ENCODE assay signal across 25 mouse cellular contexts in the genomic region with DNA sequence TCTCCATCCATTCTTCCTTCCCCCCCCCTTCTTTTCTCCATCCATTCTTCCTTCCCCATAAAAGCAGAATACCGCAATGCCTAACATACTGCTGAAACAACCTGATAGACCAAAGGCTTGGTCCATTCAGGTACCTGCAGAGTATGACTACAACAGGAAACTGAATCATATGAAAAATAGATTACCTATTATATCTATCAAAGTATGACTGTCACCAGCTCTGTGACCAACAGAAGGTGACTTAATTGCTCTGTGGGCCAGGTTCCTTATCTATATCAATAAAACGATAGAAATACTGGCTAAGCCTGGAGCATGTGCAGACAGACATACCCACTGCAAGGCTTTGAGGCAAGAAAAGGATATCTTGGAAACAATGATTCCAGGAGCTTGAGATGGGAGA. TPM values are rescaled to one million over a fixed set of nuclear protein-coding genes. Genes with fewer than 3 reads are reported as not detected.
DNase-seq lines count a peak whose midpoint lies in the region; ATAC-seq and TF ChIP-seq lines count a peak whose summit lies in the region.
"Had no signal": no experiment of that assay in that cellular context is flagged by ENCODE, and none has a peak within 500 bp of the region (broad histone marks: within the 10 kb centered on the region; RNA-seq: fewer than 3 reads in every experiment).

No protein-coding gene starts in this region.

- peak; percentile 12; the same call in 1 of the 2 replicates for ATAC-seq in forebrain, postnatal 0 days
- no peak for ATAC-seq in forebrain, embryonic 15.5 days (replicated peaks)
- peak; percentile 78 for ATAC-seq in intestine, embryonic 14.5 days (replicated peaks; ENCODE audit: low FRiP score, low TSS enrichment, low read depth)
- ATAC-seq in intestine, embryonic 16.5 days, result peak; percentile 96
- no peak for ATAC-seq in hindbrain, embryonic 11.5 days (ENCODE audit: low FRiP score)
- ATAC-seq: activated CD4-positive, CD25-positive, alpha-beta regulatory T cell, adult 4 months; CD4-positive, CD25-positive, alpha-beta regulatory T cell, adult 4 months; forebrain, embryonic 14.5 days; Patski had no signal

- no peak overlapping the region for H3K27ac ChIP-seq in forebrain, postnatal 0 days (ENCODE audit: low read depth, low read length)
- H3K27ac ChIP-seq in forebrain, embryonic 15.5 days (replicated peaks), result no peak overlapping the region
- no peak overlapping the region for H3K27ac ChIP-seq in intestine, embryonic 14.5 days (ENCODE audit: low read depth)
- H3K27ac ChIP-seq in intestine, embryonic 16.5 days (ENCODE audit: low read length), result 0 out of 2 replicates have a peak overlapping the region, but pooled peaks have one; percentile 19
- H3K27ac ChIP-seq in hindbrain, embryonic 11.5 days (ENCODE audit: low read depth, low read length), result no peak overlapping the region
- H3K27ac ChIP-seq: embryonic facial prominence, embryonic 13.5 days; embryonic facial prominence, embryonic 15.5 days; forebrain, embryonic 10.5 days; forebrain, embryonic 12.5 days had no signal

- H3K36me3 ChIP-seq in forebrain, postnatal 0 days (ENCODE audit: insufficient read depth), result no peaks in the 10 kb centered on the region
- H3K36me3 ChIP-seq in forebrain, embryonic 15.5 days, result no peaks in the 10 kb centered on the region
- no peaks in the 10 kb centered on the region for H3K36me3 ChIP-seq in intestine, embryonic 14.5 days (ENCODE audit: control insufficient read depth, insufficient read depth, low read length)
- no peaks in the 10 kb centered on the region for H3K36me3 ChIP-seq in intestine, embryonic 16.5 days (ENCODE audit: control insufficient read depth, insufficient read depth, low read length)
- no peaks in the 10 kb centered on the region for H3K36me3 ChIP-seq in hindbrain, embryonic 11.5 days (ENCODE audit: control insufficient read depth, insufficient read depth, low read length)
- H3K36me3 ChIP-seq: embryonic facial prominence, embryonic 13.5 days; embryonic facial prominence, embryonic 15.5 days; forebrain, embryonic 10.5 days; forebrain, embryonic 12.5 days; G1E had no signal

- H3K9me3 ChIP-seq in forebrain, postnatal 0 days (ENCODE audit: low read length), result no peaks in the 10 kb centered on the region
- no peaks in the 10 kb centered on the region for H3K9me3 ChIP-seq in forebrain, embryonic 15.5 days
- no peaks in the 10 kb centered on the region for H3K9me3 ChIP-seq in intestine, embryonic 14.5 days (ENCODE audit: control insufficient read depth, low read length)
- no peaks in the 10 kb centered on the region for H3K9me3 ChIP-seq in intestine, embryonic 16.5 days (ENCODE audit: control insufficient read depth, low read length)
- no peaks in the 10 kb centered on the region for H3K9me3 ChIP-seq in hindbrain, embryonic 11.5 days (ENCODE audit: control insufficient read depth, low read length)
- H3K9me3 ChIP-seq: embryonic facial prominence, embryonic 13.5 days; embryonic facial prominence, embryonic 15.5 days; forebrain, embryonic 10.5 days; forebrain, embryonic 12.5 days; G1E had no signal

- H3K4me3 ChIP-seq in forebrain, postnatal 0 days (ENCODE audit: low read depth, low read length), result no peak overlapping the region
- H3K4me3 ChIP-seq in forebrain, embryonic 15.5 days, result no peak overlapping the region
- no peak overlapping the region for H3K4me3 ChIP-seq in intestine, embryonic 14.5 days (ENCODE audit: low read depth, low read length)
- H3K4me3 ChIP-seq in intestine, embryonic 16.5 days (ENCODE audit: low read length), result no peak overlapping the region
- H3K4me3 ChIP-seq in hindbrain, embryonic 11.5 days (ENCODE audit: low read depth, low read length), result no peak overlapping the region
- H3K4me3 ChIP-seq: embryonic facial prominence, embryonic 13.5 days; embryonic facial prominence, embryonic 15.5 days; erythroblast, embryonic 14.5 days; forebrain, embryonic 10.5 days; forebrain, embryonic 12.5 days had no signal

- no peaks in the 10 kb centered on the region for H3K4me1 ChIP-seq in forebrain, postnatal 0 days (ENCODE audit: insufficient read depth)
- no peaks in the 10 kb centered on the region for H3K4me1 ChIP-seq in forebrain, embryonic 15.5 days
- H3K4me1 ChIP-seq in intestine, embryonic 14.5 days (replicated peaks; ENCODE audit: control insufficient read depth, insufficient read depth, low read length), result 0 out of 2 replicates have a peak, but pooled peaks cover 3% of the 10 kb centered on the region
- no peaks in the 10 kb centered on the region for H3K4me1 ChIP-seq in intestine, embryonic 16.5 days (ENCODE audit: control insufficient read depth, insufficient read depth, low read length)
- no peaks in the 10 kb centered on the region for H3K4me1 ChIP-seq in hindbrain, embryonic 11.5 days (replicated peaks; ENCODE audit: control insufficient read depth, insufficient read depth, low read length)
- H3K4me1 ChIP-seq: embryonic facial prominence, embryonic 13.5 days; embryonic facial prominence, embryonic 15.5 days; forebrain, embryonic 12.5 days had no signal

- no peak overlapping the region for H3K4me2 ChIP-seq in forebrain, postnatal 0 days (ENCODE audit: low read depth)
- no peak overlapping the region for H3K4me2 ChIP-seq in forebrain, embryonic 15.5 days (replicated peaks)
- no peak overlapping the region for H3K4me2 ChIP-seq in intestine, embryonic 14.5 days (ENCODE audit: low read length)
- no peak overlapping the region for H3K4me2 ChIP-seq in intestine, embryonic 16.5 days (ENCODE audit: low read depth, low read length)
- no peak overlapping the region for H3K4me2 ChIP-seq in hindbrain, embryonic 11.5 days (replicated peaks; ENCODE audit: low read depth, low read length)
- H3K4me2 ChIP-seq: embryonic facial prominence, embryonic 13.5 days; embryonic facial prominence, embryonic 15.5 days; forebrain, embryonic 12.5 days had no signal

- no peak for DNase-seq in forebrain, postnatal 0 days
- DNase-seq in intestine, embryonic 14.5 days (ENCODE audit: low spot score), result no peak
- peak; percentile 40 for DNase-seq in large intestine, adult 2 months (ENCODE audit: low read depth, low spot score)
- no peak for DNase-seq in layer of hippocampus, adult 11-12 months (ENCODE audit: low spot score)
- DNase-seq in hindbrain, embryonic 11.5 days (ENCODE audit: low spot score), result no peak
- no peak for DNase-seq in embryo, embryonic 11 days
- DNase-seq: adrenal gland, adult 8-10 months; cerebellum, adult 11-12 months had no signal

- H3K27me3 ChIP-seq in forebrain, postnatal 0 days (ENCODE audit: insufficient read depth, low read length), result no peaks in the 10 kb centered on the region; the same call in 1 of the 2 replicates
- 0 out of 2 replicates have a peak, but pooled peaks cover 4% of the 10 kb centered on the region for H3K27me3 ChIP-seq in forebrain, embryonic 15.5 days
- H3K27me3 ChIP-seq in intestine, embryonic 14.5 days (replicated peaks; ENCODE audit: control insufficient read depth, insufficient read depth, low read length), result no peaks in the 10 kb centered on the region
- no peaks in the 10 kb centered on the region for H3K27me3 ChIP-seq in intestine, embryonic 16.5 days (replicated peaks; ENCODE audit: control insufficient read depth, insufficient read depth, low read length)
- no peaks in the 10 kb centered on the region for H3K27me3 ChIP-seq in hindbrain, embryonic 11.5 days (ENCODE audit: control insufficient read depth, insufficient read depth, low read length)
- H3K27me3 ChIP-seq: embryonic facial prominence, embryonic 13.5 days; embryonic facial prominence, embryonic 15.5 days had no signal

- 73% methylated on average over 2 of the region's 2 CpGs for WGBS in forebrain, postnatal 0 days
- 61% methylated on average over 2 of the region's 2 CpGs for WGBS in forebrain, embryonic 15.5 days
- WGBS in intestine, embryonic 14.5 days, result 65% methylated on average over 2 of the region's 2 CpGs
- 41% methylated on average over 2 of the region's 2 CpGs for WGBS in intestine, embryonic 16.5 days
- WGBS in large intestine, adult 2 months, result 24% methylated on average over 2 of the region's 2 CpGs
- WGBS in hindbrain, embryonic 11.5 days, result 75% methylated on average over 2 of the region's 2 CpGs

- no peak for TF ChIP-seq CTCF in forebrain, postnatal 0 days (IDR thresholded peaks at IDR 0.05; ENCODE audit: low read depth)

- no peak overlapping the region for H3K9ac ChIP-seq in forebrain, postnatal 0 days
- H3K9ac ChIP-seq in forebrain, embryonic 15.5 days (replicated peaks), result no peak overlapping the region
- H3K9ac ChIP-seq in intestine, embryonic 14.5 days (ENCODE audit: low read length), result no peak overlapping the region
- H3K9ac ChIP-seq in intestine, embryonic 16.5 days (ENCODE audit: low read depth, low read length), result no peak overlapping the region
- H3K9ac ChIP-seq in hindbrain, embryonic 11.5 days (ENCODE audit: low read depth, low read length), result no peak overlapping the region
- H3K9ac ChIP-seq: embryonic facial prominence, embryonic 13.5 days; embryonic facial prominence, embryonic 15.5 days; forebrain, embryonic 12.5 days had no signal

RNA-seq across cellular contexts. Expression of gene Ppie, which starts 15.7 kb away (rescaled TPM):
- total RNA-seq in forebrain, postnatal 0 days (2014; rRNA removed), result 28.9 and 34.2 TPM in 2 replicates
- 47.7 and 53.6 TPM in 2 replicates for polyA plus RNA-seq in forebrain, postnatal 0 days (2015; fragmentation: Nextera tagmentation; extraction: Ambion mirVana)
- 71.1 and 71.7 TPM in 2 replicates for polyA plus RNA-seq in forebrain, embryonic 15.5 days (2015; fragmentation: Nextera tagmentation; extraction: Ambion mirVana)
- polyA plus RNA-seq in intestine, embryonic 14.5 days (2014; fragmentation: Nextera tagmentation; extraction: Ambion mirVana), result 111 and 112 TPM in 2 replicates
- 76.1 and 84.1 TPM in 2 replicates for polyA plus RNA-seq in intestine, embryonic 16.5 days (2015; fragmentation: Nextera tagmentation; extraction: Ambion mirVana)
- 18.1 and 19.1 TPM in 2 replicates for polyA plus RNA-seq in large intestine, adult 2 months (2012; rRNA removed)
- polyA plus RNA-seq in hindbrain, embryonic 11.5 days (2014; fragmentation: Nextera tagmentation; extraction: Ambion mirVana), result 106 and 112 TPM in 2 replicates

RNA-seq across cellular contexts. Expression of gene Hpcal4, which starts 27.6 kb away (rescaled TPM):
- 57.1 and 58.5 TPM in 2 replicates for total RNA-seq in forebrain, postnatal 0 days (2014; rRNA removed)
- 45.5 and 78.1 TPM in 2 replicates for polyA plus RNA-seq in forebrain, postnatal 0 days (2015; fragmentation: Nextera tagmentation; extraction: Ambion mirVana)
- 25.3 and 28.3 TPM in 2 replicates for polyA plus RNA-seq in forebrain, embryonic 15.5 days (2015; fragmentation: Nextera tagmentation; extraction: Ambion mirVana)
- polyA plus RNA-seq in intestine, embryonic 14.5 days (2014; fragmentation: Nextera tagmentation; extraction: Ambion mirVana), result 7.5 and 7.8 TPM in 2 replicates
- polyA plus RNA-seq in intestine, embryonic 16.5 days (2015; fragmentation: Nextera tagmentation; extraction: Ambion mirVana), result 3.4 TPM in 2 replicates
- polyA plus RNA-seq in large intestine, adult 2 months (2012; rRNA removed), result 0.68 and 0.91 TPM in 2 replicates
- 1.1 and 1.5 TPM in 2 replicates for polyA plus RNA-seq in hindbrain, embryonic 11.5 days (2014; fragmentation: Nextera tagmentation; extraction: Ambion mirVana)
- total RNA-seq: CH12.LX, G1E had no signal
- polyA plus RNA-seq: activated CD4-positive, CD25-positive, alpha-beta regulatory T cell, adult 4 months; CD4-positive, CD25-positive, alpha-beta regulatory T cell, adult 4 months; erythroblast, embryonic 14.5 days; G1E; Patski had no signal

RNA-seq across cellular contexts. Expression of gene Oxct2b, which starts 39.4 kb away (rescaled TPM):
- 0.62 TPM in 2 replicates for total RNA-seq in forebrain, postnatal 0 days (2014; rRNA removed)
- 0.33 and 0.34 TPM in 2 replicates for polyA plus RNA-seq in forebrain, postnatal 0 days (2015; fragmentation: Nextera tagmentation; extraction: Ambion mirVana)
- 0.17 and 0.19 TPM in 2 replicates for polyA plus RNA-seq in forebrain, embryonic 15.5 days (2015; fragmentation: Nextera tagmentation; extraction: Ambion mirVana)
- polyA plus RNA-seq in intestine, embryonic 14.5 days (2014; fragmentation: Nextera tagmentation; extraction: Ambion mirVana), result 0.15 TPM in 1 of 2 replicates, not detected in the other
- polyA plus RNA-seq in intestine, embryonic 16.5 days (2015; fragmentation: Nextera tagmentation; extraction: Ambion mirVana), result 0.13 TPM in 1 of 2 replicates, not detected in the other
- polyA plus RNA-seq in large intestine, adult 2 months (2012; rRNA removed), result 0.15 and 0.66 TPM in 2 replicates
- 0.13 and 0.28 TPM in 2 replicates for polyA plus RNA-seq in hindbrain, embryonic 11.5 days (2014; fragmentation: Nextera tagmentation; extraction: Ambion mirVana)
- total RNA-seq: adrenal gland, adult 18-20 months; adrenal gland, postnatal 14 days; adrenal gland, postnatal 36 days; CH12.LX; G1E had no signal
- polyA plus RNA-seq: activated CD4-positive, CD25-positive, alpha-beta regulatory T cell, adult 4 months; CD4-positive, CD25-positive, alpha-beta regulatory T cell, adult 4 months; embryonic facial prominence, embryonic 11.5 days; embryonic facial prominence, embryonic 13.5 days; erythroblast, embryonic 14.5 days; forebrain, embryonic 10.5 days; Patski had no signal

RNA-seq across cellular contexts. Expression of gene Nt5c1a, which starts 45.9 kb away (rescaled TPM):
- total RNA-seq in forebrain, postnatal 0 days (2014; rRNA removed), result 2.4 and 3.4 TPM in 2 replicates
- polyA plus RNA-seq in forebrain, postnatal 0 days (2015; fragmentation: Nextera tagmentation; extraction: Ambion mirVana), result 0.26 and 0.33 TPM in 2 replicates
- 0.15 TPM in 1 of 2 replicates, not detected in the other for polyA plus RNA-seq in forebrain, embryonic 15.5 days (2015; fragmentation: Nextera tagmentation; extraction: Ambion mirVana)
- not detected in 2 replicates for polyA plus RNA-seq in intestine, embryonic 14.5 days (2014; fragmentation: Nextera tagmentation; extraction: Ambion mirVana)
- polyA plus RNA-seq in intestine, embryonic 16.5 days (2015; fragmentation: Nextera tagmentation; extraction: Ambion mirVana), result not detected in 2 replicates
- polyA plus RNA-seq in large intestine, adult 2 months (2012; rRNA removed), result 0.09 and 0.26 TPM in 2 replicates
- not detected in 2 replicates for polyA plus RNA-seq in hindbrain, embryonic 11.5 days (2014; fragmentation: Nextera tagmentation; extraction: Ambion mirVana)
- total RNA-seq: CH12.LX, G1E had no signal
- polyA plus RNA-seq: activated CD4-positive, CD25-positive, alpha-beta regulatory T cell, adult 4 months; CD4-positive, CD25-positive, alpha-beta regulatory T cell, adult 4 months; embryonic facial prominence, embryonic 11.5 days; embryonic facial prominence, embryonic 13.5 days; embryonic facial prominence, embryonic 15.5 days; erythroblast, embryonic 14.5 days; forebrain, embryonic 10.5 days; forebrain, embryonic 12.5 days; forebrain, embryonic 14.5 days; G1E; Patski had no signal

RNA-seq across cellular contexts. Expression of gene Bmp8b, which starts 50.5 kb away (rescaled TPM):
- total RNA-seq in forebrain, postnatal 0 days (2014; rRNA removed), result 0.31 and 0.62 TPM in 2 replicates
- 0.15 and 0.40 TPM in 2 replicates for polyA plus RNA-seq in forebrain, postnatal 0 days (2015; fragmentation: Nextera tagmentation; extraction: Ambion mirVana)
- polyA plus RNA-seq in forebrain, embryonic 15.5 days (2015; fragmentation: Nextera tagmentation; extraction: Ambion mirVana), result 0.23 TPM in 1 of 2 replicates, not detected in the other
- polyA plus RNA-seq in intestine, embryonic 14.5 days (2014; fragmentation: Nextera tagmentation; extraction: Ambion mirVana), result 0.35 and 0.63 TPM in 2 replicates
- polyA plus RNA-seq in intestine, embryonic 16.5 days (2015; fragmentation: Nextera tagmentation; extraction: Ambion mirVana), result 0.29 and 0.47 TPM in 2 replicates
- 4.0 and 6.9 TPM in 2 replicates for polyA plus RNA-seq in large intestine, adult 2 months (2012; rRNA removed)
- polyA plus RNA-seq in hindbrain, embryonic 11.5 days (2014; fragmentation: Nextera tagmentation; extraction: Ambion mirVana), result 0.20 TPM in 1 of 2 replicates, not detected in the other
- total RNA-seq: adrenal gland, postnatal 14 days; adrenal gland, postnatal 36 days; CH12.LX had no signal
- polyA plus RNA-seq: erythroblast, embryonic 14.5 days; G1E had no signal

Comparison
In these comparisons a context has a peak if more than half of its experiments do, and no peak if none do; other contexts are left out.
1. ATAC-seq: peak in forebrain, postnatal 0 days (single experiment), intestine, embryonic 14.5 days (single experiment) and intestine, embryonic 16.5 days (single experiment); none in forebrain, embryonic 15.5 days (single experiment) and hindbrain, embryonic 11.5 days (single experiment).